Mouse (Mus musculus) layer of hippocampus, adult 18-20 months (tissue): Measurements from ENCODE around the gene Mybpc3. TPM values are rescaled to one million over a fixed set of nuclear protein-coding genes. Genes with fewer than 3 reads are reported as not detected.
"Not testable (repeated sequence)": the region's sequence is repeated elsewhere in the genome, so short reads cannot be mapped to it uniquely, and the experiment has no call there.

Experiments
- DNase-seq, 2 experiments: peaks; one replicate each; pipeline ENCODE4 v3.0.0; 2022; ENCODE audit warnings: low spot score in 2 of 2
- total RNA-seq, 2 experiments: library from RNA; stranded (reverse); gene quantifications; 2 replicates each; pipeline ENCODE4 v1.2.3; 2021

Mybpc3 gene
- total RNA-seq, 2 experiments from 2014 or later = 0.12 to 0.18 TPM

DNA sequence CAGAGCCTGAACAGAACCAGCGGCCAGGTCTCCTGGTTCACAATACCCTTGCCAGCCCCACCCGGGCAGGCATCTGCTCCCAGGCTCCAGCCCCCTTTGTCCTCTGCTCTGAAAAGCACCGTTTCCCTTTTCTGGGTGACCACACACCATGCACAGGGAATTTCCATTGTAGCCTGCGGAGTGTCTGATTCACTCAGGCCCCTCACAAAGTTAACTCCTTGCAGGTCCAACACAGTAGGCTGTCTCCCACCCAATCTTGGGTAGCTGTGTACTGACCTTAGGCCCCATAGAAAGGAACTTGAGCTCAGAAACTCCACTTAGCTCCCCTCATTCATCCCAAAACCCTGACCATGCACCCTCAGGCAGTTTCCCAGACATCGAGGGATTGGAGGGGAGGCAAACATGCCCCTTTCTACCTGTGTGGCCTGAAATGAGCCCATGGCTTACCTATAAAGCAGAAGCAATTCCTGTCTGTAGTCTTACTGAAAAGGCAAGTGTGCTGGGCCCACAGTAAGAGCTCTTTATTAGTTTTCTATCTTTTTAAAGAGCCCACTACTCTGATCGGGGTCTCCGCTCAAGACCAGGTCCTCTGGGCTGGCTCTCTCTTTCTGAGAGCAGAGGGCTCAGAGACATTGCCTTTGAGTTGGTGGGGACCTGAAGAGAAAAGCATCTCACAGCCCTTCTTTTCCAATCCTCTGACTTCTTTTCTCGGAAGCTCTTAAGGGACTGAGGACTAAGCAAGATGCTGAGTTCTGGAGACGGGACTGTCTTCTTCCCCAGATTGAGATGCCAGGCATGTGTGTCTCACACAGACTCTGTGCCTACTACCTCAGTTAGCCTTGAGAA lies 31.3 kb upstream of the Mybpc3 start:
- DNase-seq = no peak

DNA sequence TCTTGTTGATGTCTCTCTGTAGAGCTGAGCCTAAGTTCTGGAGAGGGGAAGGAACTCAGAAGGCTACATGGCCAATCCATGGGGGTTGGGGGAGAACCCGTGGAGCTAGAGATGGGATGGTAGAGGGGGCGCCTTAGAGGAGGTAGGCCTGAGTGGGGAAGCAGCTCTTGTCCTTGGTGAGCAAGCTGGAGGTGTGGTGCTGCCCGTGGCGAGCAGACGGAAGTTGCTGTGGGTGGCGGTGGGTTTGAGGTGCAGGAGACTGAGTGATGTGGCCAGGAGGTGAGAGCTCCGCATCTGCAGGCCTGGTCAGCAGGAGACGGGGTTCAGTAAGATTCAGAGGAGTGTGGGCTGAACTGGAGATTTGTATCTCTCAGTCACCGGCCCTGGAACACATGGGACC lies 30.5 kb upstream of the Mybpc3 start:
- no peak for DNase-seq

DNA sequence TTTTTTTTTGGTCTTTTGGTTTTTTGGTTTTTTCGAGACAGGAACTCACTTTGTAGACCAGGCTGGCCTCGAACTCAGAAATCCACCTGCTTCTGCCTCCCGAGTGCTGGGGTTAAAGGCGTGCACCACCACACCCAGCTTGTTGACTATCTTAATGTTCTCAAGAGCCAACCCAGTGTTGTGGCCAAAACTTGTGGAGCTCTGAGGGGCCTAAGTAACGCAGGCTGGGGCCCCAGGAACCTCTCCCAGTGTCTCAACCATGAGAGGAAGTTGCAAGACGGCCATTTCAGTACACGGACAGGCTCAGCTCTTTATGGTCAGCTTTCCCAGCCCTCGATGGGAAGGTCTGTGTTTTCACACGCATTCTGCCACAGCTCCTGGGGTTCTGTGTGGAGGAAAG lies 29.0 kb upstream of the Mybpc3 start:
- no peak for DNase-seq

- peak in 1 of 2 experiments; percentile 26 for DNase-seq
Observed at GRCm38 (mm10) chr2:91090208-91090607, 27.7 kb upstream of the Mybpc3 start.

- DNase-seq = no peak
Observed at GRCm38 (mm10) chr2:91090827-91091226, 27.1 kb upstream of the Mybpc3 start.

DNA sequence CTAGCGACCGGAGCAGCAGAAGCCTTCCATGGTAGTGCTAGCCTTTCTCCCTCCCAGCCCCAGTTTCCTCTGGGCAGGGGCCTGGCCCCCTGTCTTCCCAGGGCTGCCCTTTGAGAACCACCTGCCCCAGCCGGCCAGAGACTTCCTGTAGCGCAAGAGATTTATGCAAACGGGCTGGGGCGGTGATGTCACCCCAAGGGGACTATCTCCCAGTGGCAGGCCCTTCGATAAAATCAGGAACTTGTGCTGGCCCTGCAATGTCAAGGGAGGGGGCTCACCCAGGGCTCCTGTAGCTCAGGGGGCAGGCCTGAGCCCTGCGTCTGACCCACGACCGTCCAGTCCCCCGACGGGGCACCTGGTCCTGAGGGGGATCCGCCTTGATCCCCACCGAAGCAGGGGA lies 21.4 kb upstream of the Mybpc3 start:
- no peak for DNase-seq

- DNase-seq = no peak
Observed at GRCm38 (mm10) chr2:91097015-91097414, 20.9 kb upstream of the Mybpc3 start.

DNA sequence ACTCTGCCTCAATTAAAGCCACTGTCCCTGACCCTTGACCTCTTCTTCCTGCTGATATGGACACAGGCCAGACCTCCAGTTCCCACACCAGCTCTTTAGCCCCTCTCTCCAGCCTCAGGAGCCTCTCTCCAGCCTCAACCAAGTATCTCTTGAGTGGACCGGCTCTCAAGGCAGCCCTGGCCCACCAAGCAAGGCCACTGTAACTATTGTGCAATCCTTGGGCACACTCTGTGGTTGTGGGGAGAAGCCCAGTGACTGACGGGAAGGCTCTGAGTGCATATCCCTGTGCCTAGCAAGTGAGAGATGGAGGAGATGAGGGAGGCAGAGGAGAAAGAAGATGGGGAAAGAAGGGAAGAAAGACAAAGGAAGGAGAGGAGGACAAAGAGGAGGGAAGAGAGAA lies 19.8 kb upstream of the Mybpc3 start:
- no peak for DNase-seq

DNA sequence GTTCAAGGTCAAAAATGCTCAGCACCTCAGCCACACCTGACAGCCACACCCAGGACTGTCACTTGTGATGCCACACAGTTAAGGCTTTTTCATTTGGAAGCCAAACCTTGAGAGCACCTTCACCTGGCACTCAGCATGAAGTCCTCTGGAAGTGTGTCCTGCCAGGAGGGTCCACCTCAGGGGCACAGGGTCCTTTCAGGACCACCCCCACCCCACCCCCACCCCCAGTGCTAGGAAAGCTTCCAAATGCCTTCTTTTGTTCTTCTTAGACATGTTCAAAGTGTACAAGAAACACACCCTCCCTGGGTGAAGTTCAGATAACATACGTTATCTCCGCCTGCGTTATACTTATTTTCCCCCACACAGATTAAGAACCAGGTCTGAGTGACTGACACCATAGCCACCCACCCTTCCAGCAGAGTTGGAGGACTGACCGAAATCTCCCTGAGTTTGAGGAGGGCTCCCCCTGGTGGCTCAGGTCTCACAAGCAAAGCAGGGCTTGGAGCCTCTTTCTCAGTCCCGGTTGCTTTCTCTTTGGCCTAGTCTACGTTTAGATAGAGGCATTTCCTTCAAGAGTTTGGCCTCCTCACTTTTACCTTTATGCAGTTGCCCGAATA lies 16.7 kb upstream of the Mybpc3 start:
- peak; percentile 77 to 94 for DNase-seq

- no peak for DNase-seq
Observed at GRCm38 (mm10) chr2:91108156-91108555, 9.8 kb upstream of the Mybpc3 start.

DNA sequence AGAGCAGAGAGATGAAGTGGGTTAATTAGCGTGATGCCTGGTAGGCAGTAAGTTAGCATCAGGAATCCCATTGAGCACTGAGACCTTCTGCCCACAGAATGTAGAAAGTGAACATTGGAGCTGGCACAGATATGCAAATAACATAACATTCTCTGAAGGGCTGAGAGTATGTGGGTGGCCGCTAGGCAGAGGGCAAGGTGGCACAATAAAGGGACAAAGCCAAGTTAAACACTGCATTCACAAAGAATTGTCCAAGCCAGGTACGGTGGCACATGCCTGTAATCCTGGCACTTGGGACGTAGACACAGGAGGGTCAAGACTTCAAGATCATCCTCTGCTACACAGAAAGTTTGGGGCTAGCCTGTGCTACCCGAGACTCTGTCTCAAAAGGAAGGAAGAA lies 8.7 kb upstream of the Mybpc3 start:
- DNase-seq = no peak

GRCm38 (mm10) chr2:91109807-91110385 lies 8.0 kb upstream of the Mybpc3 start:
- no peak for DNase-seq

DNA sequence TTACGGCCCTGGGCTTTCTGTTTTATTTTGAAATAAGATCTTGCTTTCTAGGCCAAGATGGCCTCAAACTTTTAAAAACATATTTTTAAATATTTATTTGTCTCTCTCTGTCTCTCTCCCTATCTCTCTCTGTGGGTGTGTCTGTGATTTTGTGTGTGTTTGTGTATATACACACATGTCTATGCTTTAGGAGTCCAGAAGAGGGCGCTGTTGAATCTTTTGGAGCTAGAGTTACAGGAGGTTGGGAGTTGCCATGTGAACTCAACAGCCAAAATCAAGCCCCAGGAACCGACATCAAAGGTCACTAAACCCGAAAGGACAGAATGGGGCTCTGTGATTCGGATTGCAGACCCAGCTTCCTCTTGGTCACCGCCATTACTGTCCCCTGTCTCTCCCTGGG lies 7.5 kb upstream of the Mybpc3 start:
- no peak for DNase-seq

DNA sequence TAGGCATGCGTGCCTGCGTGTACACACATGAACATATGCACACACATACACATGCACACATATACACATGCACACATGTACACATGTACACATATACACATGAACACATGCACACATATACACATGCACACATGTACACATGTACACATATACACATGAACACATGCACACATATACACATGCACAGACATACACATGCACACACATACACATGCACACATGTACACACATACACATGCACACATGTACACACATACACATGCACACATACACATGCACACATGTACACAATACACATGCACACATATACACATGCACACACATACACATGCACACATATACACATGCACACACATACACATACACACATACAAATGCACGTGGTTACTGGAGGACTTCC lies 6.1 kb upstream of the Mybpc3 start:
- not testable (repeated sequence) for DNase-seq

- DNase-seq = no peak
Observed at GRCm38 (mm10) chr2:91112491-91112890, 5.5 kb upstream of the Mybpc3 start.

GRCm38 (mm10) chr2:91113334-91113733 lies 4.6 kb upstream of the Mybpc3 start:
- DNase-seq = no peak

DNA sequence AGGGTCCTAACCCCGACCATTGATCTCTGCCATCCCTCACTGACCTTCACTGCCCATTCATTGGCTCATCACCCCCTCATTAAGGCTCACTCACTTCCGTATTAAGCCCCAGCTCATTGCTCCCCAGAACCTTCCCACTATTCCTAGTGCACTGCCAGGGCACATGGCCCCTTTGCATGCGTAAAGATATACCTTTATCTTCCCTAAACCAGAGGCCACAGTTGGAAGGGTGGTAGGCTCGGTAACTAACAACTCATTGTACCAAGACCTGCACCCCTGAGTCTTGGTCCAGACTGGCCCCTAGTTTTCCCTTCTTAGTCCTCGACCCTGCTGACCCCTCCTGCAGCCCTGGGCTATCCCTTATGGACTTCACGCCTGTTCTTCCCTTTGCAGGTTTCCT lies 4.1 kb upstream of the Mybpc3 start:
- DNase-seq = no peak

GRCm38 (mm10) chr2:91114781-91115577 lies 3.0 kb upstream of the Mybpc3 start:
- peak; percentile 82 to 95 for DNase-seq

GRCm38 (mm10) chr2:91115578-91115970 lies 2.4 kb upstream of the Mybpc3 start:
- no peak for DNase-seq

GRCm38 (mm10) chr2:91116842-91117241 lies 1.1 kb upstream of the Mybpc3 start:
- DNase-seq = peak in 1 of 2 experiments; percentile 32

- no peak for DNase-seq
Observed at GRCm38 (mm10) chr2:91118647-91119046, 703 bp downstream of the Mybpc3 start.

DNA sequence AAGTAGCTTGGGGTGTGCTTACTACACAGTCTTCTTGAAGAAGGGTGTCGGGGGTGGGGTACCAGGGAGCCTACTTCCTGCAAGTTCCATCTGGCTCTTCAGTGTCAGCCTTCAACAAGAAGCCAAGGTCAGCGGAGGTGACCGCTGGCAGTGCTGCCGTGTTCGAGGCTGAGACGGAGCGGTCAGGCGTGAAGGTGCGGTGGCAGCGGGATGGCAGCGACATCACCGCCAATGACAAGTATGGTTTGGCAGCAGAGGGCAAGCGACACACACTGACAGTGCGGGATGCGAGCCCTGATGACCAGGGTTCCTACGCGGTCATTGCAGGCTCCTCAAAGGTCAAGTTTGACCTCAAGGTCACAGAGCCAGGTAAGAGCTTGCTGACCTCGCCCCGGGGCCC lies 1.1 kb downstream of the Mybpc3 start:
- no peak for DNase-seq
